Mouse (Mus musculus) brain, embryonic 14.5 days (tissue): Measurements from ENCODE around the gene Zbtb2.

ENCODE experiments used
- CTCF ChIP-seq: fragments of 200-500 bp; IDR thresholded peaks from 2 replicates; pipeline ENCODE4 v1.5.1; 2012; ENCODE audit warnings: inconsistent platforms, mild to moderate bottlenecking, moderate library complexity, borderline replicate concordance; ENCODE audit not compliant: insufficient read depth, insufficient read length; ENCODE audit errors: extremely low read depth
- POLR2A ChIP-seq: fragments of 200-500 bp; IDR thresholded peaks from 2 replicates; pipeline ENCODE4 v1.6.1; 2012; ENCODE audit warnings: mild to moderate bottlenecking, inconsistent platforms, borderline replicate concordance; ENCODE audit not compliant: poor library complexity, insufficient read depth, insufficient read length, severe bottlenecking; ENCODE audit errors: extremely low read depth

- TF ChIP-seq CTCF (no peak), POLR2A (no peak)
These were observed 31.3 kb downstream of the Zbtb2 start for GRCm38 (mm10) chr10:4356640-4357039.
